Mouse (Mus musculus) lung, postnatal 36 days (tissue): ENCODE data around the gene Sec22b.

Experiments
- DNase-seq: peaks from one replicate; pipeline ENCODE4 v3.0.0; 2022; ENCODE audit warnings: mixed read lengths

The Sec22b gene

DNA sequence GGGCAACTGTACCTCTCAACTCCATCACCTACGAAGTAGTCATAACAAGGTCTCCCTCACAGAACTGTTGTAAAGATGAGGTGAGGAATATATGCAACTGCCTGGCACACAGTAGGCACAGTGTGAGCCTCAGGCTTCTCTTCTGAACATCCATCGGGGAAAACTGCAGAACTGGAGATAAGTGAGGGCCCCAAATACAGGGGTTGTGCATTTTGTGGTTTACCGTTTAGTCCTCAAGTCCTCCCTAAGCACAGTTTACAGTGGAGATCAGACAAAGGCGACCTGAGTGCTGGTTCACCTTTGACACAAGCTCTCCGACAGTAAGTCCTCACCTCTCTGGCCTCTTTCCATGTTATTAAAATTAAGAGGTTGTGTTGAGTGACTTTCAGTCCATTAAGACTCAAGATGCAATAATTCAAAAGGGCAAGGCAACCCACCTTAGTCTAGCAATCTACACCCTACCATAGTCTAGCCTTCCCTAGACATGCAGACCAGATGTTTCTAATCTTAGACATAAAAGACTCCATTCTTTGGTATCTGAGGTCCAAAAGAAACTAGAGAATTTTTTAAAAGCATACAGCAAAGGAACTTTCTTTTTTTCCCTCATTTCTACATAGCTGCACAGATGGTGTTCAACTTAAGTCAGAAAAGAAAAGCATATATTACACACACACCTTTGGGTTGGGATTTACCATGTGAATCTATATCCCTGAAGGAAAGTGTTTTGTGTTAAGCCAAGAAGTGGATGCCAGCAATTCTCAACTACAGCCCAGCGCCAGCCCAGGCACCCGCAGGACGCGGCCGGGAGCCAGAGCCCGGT, 40.7 kb downstream of the Sec22b start:
- DNase-seq: no peak

DNA sequence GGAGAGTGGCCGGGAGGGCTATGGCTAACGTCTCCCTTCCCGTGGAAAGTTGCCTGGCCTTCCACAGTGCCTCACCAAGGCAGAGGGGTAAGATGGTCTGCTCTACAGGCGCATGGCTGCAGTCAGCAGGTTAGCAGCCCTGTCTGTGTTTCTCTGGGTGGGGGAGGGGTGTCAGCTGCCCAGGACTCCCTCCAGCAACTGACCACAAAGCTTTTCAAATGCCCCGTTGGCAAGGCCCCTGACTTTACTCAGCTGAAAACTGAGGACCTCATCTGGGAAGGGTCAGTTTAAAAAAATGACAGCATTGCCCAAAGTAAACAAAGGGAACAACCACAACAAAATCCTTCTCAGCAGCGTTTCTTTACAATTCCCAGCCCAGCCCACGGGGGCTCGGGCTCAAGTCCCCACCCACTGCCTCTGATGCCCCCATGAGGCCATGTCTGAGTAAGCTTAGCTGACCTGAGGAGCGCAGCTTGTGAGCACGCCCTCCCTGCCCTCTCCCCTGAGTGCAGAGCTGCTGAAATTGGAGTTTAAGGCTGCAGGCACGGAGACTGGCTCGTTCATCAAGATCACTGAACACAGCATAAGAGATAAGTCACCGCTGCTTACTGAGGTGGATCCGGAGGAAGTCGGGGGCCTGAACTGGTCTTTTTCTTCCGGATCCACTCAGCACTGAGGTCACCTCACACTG, 41.4 kb downstream of the Sec22b start:
- DNase-seq: peak; percentile 61

DNA sequence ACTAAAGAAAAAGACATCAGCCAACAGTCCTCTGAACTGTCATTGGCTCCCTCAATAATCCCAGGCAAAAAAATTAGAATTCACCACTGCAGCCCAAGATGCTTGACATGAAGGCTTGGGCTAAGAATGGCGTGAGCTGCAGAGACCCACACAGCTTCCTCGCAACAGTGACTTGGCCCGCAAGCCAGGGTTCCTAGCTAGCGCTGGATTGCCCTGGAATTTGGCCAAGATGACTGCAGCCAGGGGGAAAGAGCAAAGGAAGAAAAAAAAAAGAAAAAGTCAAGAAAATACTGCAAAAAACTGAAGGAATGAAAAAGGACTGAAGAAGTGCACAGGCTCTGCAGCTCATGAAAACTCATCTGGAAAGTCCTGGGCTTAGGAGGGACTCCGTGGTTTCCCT, 43.5 kb downstream of the Sec22b start:
- DNase-seq: no peak

DNA sequence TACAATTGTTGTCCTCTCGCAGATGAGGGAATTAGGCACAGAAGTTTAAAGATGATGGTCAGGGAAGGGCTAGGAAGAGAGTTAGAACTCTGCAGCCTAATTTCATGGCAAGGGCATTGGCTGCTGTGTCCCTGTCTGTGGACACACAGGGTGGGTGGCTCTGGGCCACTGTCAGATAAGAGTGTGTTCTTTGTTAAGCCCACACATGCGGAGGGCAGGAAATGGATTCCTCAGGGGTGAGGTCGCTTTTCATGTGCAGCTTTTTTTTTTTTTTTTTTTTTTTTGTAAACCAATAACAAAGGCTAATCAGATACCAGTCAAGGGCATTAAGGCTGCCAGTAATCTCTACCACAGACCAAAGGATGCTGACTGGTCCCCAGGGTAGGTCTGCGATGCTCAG, 45.4 kb downstream of the Sec22b start:
- DNase-seq: no peak

DNA sequence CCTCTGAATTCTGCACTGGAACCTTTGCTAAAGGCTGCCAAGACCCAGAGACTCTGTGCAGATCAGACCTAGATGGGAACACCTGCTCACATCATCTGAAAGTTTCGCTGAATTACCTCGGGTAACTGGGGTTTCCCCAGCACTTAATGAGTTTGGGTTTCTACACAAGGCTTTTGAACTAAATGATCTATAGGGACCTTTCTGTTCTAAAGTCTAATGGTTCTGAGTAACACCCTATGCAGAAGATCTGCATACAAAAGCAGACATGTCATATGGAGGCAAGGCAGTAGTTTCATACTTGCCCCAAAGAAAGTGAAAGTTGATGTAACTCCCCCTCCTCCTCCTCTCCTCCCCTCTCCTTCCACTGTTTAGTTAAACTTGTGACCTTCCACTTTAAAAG, 47.5 kb downstream of the Sec22b start:
- DNase-seq: no peak

DNA sequence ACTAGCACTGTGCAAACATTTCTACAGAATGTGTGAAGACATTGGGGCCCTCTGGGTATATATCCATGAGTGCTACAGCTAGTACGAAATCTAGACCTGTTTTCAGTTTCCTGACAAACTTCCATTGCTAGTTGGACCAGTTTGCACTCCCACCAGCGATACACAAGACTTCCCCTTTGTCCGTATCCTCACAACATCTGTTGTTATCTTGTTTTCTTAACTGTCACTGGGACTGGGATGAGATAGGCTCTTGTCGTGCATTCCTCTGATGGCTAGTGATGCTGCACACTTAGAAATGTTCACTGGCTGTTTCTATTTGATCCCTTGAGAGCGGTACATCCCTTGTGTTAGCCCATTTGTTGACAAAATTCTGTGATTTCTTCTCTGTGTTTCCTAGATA, 49.0 kb downstream of the Sec22b start:
- DNase-seq: no peak

DNA sequence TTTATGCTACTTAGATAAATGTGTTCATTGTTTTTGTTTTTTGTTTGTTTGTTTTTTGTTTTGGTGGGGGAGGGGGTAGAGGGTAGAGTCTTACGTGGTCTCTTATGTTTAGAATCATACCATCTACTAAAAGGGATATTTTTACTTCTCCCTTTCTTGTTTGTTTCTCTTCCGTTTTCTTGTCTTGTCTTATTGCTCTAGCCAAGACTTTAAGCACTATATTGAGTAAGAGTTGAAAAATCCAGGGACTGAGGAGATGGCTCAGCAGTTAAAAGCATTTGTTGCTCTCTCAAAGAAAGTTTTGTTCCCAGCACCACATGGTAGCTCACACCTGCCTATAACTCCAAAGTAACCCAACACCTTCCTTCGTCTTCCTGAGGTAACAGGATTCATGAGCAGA, 50.1 kb downstream of the Sec22b start:
- DNase-seq: no peak

DNA sequence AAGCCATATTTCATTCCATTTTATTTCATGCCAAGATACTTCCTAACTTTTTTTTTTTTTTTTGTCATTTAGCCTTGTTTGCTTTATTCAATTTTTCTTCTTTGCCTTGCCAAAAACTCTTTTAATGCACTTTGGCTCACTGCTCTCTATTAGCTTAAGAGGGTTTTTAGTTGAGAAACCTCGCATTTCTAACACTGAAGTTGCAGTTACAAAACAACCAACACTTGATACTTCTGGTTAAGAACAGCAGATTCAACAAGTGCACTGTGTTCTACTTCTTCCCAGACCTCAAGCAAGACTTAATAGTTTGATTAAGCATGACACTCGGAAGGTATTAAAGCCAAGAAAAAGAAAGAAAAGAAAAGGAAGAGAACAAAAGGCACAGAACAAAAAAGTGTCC, 52.2 kb downstream of the Sec22b start:
- no peak for DNase-seq

DNA sequence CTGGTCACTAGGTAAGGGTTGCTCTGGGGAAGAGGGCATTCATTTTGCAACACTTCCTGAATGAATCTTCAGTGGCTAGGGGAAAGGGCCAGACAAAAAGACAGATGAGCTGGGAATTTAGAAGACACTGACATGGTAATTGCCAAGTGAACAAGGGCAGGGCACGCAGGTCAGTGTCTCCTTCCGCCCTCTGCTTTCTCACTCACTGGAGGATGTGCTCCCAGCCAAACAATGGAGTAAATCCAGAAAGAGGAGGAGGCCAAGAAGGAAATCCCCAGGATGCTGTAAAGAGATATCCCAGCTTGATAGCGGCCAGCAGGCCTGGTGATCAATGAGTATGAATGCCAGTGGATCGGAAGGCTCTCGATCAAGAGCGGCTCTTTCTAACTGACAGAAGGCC, 55.3 kb downstream of the Sec22b start:
- no peak for DNase-seq

DNA sequence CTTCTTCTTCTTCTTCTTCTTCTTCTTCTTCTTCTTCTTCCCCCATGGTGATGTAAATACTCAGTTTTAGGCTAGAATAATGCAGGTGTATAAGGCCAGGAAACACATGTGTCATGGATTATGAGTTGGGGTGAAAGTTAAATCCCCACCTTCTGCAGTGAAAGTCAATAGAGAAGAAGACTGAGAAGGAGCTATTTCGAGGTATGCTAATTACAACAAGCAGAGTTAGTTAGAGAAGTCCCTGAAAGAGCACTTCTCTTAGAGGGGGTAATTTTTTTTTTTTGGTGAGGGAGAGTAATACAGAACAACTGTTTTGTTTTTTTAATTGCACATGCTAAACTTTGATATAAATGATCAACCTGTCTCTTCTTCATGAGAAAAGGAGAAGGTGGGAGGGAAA, 55.9 kb downstream of the Sec22b start:
- DNase-seq: no peak

DNA sequence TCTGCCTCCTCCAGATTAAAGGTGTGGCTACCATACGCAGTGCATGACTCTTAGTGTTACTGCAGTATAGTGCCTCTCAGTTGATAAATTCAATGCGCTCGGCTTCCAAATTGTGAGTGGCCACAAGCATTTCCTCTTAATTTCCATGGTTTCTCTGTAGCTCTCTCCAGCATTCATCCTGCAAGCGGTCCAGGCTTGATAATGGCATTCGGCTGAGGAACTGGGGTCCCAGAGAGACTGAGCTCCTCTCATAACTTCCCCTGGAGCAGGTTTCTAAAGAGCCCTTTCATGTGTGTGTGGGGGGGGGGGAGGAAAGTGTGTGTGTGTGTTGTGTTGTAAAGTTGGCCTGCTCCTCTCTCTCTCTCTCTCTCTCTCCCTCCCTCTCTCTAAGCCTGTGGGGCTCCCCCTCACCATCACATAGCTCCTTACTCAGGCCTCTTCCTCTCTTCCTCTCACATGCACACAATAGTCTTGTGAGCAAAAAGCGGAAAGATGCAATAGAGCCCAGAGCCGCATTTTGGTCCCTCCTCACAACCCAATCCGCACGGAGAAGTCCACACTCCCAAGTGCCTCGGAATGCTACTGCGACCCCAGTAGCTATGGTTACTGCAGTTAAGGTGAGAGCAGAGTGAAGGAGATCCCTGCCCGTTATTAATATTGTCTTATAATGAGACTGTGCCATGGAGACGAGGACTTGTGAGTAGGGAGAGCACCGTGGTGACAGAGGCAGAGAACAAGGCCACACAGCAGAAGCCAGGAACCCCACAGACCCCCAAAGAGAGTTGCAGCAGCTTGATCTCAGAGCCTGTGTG, 60.0 kb downstream of the Sec22b start:
- no peak for DNase-seq

DNA sequence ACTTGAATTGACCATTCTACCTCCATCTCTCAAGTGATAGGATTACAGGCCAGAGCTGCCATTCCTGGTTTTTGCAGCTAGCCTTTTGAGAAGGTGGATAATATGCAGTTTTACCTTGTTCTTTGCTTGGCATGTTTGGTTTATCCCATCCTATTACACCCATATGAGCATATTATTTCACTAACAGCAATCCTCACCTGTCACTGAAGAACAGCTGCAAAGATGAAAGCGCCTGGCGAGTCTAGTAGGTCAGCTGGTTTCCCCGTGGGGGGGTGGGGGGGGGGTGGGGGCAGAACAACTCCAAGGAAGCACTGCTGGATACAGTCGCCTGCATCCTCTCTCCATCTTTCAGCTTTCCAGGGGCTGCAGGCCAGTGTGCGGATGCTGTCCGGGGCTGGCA, 61.0 kb downstream of the Sec22b start:
- no peak for DNase-seq

DNA sequence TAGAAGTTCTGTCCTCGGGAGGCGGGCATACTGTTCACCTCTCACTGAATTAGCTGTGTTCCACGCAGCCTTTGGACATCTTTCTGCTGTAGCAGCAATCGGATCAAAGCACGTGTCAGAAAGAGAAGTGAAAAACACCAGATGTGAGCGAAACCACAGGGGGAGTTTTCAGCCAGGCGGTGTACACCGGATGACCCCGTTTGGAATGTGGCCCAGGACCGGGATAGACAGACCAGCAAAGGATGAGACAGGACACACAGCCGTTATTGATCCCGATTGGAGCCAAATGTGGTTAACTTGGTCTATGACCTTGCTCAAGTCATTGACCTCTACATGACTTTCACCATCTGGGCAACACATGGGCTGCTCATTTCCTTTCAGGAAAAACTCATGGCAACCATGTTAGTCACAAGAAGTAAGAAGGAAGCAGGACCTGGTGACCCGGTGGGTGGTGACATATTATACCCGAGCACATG, 63.9 kb downstream of the Sec22b start:
- DNase-seq: peak; percentile 63

DNA sequence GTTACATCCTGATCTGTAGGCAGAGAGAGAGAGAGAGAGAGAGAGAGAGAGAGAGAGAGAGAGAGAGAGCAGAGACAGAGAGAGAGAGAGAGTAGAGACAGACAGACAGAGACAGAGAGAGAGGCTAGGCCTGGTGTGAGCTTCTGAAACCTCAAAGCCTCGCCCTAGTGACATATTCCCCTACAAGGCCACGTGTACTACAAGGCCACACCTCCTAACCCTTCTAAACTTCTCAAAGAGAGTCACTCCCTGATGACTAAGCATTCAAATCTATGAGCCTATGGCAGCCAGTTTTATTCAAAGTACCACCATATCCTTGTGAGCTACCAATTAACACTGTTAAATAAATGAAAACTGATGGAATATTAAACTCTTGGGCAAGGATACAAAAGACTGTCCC, 66.6 kb downstream of the Sec22b start:
- DNase-seq: no peak

DNA sequence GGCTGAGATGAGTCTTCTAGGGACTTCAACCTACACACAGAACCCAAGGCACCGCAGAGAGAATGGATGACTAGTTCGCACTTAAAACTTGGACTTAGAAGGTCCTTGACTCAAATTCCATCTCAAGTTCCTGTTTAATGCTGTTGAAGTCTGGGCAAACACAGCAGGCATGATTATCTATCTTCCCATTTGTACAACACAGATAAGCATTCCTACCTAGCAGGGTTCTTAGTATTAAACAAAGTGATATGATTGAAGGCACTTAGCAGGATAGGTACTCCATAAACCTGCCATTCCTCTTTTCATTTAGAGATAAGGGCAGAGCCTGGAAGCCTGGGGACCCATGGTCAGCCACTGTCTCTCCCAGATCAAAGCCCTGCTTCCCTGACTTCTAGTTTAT, 67.2 kb downstream of the Sec22b start:
- DNase-seq: no peak

DNA sequence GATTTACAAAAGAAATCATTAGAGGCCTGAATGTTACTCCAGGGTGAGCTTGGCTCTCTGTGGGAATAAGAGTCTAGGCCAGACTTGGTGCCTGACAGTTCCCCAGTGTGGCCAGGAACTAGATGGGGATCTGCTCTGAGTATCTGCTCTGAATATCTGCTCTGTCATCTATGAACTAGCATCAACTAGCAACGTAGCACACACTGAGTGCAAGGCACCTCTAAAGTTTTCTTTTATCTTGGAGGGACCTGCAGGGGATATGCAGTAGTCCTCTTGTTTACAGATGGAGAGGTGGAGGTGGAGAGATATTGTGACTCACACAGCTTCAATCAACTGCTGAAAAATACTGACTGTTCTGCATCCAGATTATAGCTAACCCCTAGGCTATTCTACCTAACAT, 68.0 kb downstream of the Sec22b start:
- DNase-seq: no peak

DNA sequence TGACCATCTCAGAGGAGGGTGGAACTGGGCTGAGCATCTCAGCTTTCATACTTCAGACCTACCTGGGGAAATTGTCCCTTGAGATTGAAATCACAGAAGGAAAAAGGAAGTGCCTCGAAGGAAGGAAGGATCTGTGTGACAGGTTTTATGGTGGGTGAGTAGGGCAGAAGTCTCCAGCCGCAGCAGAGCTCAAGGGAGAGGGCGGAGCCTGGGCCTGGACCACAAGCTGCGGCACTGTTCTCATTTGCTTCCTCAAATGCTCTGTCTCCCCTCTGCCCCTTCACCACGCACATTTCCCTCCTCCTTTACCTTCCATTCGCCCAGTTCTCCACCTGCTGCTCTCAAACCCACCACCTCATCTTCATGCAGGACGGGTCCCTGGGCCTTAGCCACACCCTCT, 70.1 kb downstream of the Sec22b start:
- DNase-seq: peak; percentile 72

DNA sequence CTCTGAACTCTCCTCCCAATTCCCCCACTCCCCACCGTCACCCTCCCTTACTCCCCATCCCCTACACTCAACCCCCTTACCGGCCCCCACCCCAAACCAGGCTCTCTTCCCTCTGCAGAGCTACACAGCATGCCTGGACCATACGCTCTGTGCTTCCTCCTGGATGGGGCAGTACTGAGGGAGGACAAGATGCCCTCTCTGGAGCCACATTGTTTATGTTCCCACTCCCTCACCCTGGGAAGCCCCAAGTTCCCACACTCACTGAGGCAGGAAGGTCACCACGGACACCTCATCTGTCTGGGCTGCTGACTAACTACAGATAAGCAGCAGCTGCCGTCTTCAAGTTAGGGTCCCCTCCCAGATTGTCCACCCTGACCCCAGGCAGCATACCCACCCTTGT, 71.2 kb downstream of the Sec22b start:
- DNase-seq: peak; percentile 50

DNA sequence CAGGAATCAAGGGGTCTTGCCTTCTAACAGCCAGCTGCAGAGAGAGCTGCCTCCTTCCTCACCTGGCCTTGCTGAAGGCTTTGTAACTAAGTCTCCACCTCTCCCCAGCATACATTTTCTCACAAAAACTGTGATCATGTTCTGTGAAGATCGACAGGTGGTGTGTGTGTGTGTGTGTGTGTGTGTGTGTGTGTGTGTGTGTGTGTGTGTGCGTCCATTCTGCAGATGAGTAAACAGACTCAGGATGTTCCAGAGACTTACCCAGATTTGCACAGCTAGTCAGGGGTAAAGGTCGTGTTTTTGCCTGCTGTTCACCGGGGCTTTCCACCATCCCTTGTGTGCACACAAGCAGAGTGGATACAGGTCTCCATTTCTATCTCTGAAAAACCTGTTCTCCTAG, 71.7 kb downstream of the Sec22b start:
- DNase-seq: no peak
